Comparison of ENCODE assay signal across 19 mouse cellular contexts in the genomic region with DNA sequence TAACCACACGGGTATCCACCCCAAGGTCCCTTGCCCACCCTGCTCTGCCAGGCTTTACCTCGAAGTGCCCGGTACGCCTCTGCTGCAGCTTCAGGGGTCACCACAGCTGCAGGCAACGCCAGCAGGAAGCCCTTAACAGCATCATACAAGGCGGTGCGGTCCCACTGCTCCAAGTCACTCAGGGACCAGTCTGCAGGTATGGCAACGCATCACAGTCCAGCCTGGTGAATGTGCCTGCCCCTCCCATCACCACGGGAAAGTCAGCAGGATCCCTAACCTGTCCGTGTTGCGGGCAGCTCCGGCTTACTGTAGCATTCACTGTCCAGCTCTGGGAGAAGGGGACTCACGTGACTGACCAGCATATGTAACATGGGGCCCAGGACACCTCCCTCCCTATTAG. TPM values are rescaled to one million over a fixed set of nuclear protein-coding genes. Genes with fewer than 3 reads are reported as not detected.
DNase-seq lines count a peak whose midpoint lies in the region; ATAC-seq and TF ChIP-seq lines count a peak whose summit lies in the region.
"Had no signal": no experiment of that assay in that cellular context is flagged by ENCODE, and none has a peak within 500 bp of the region (broad histone marks: within the 10 kb centered on the region; RNA-seq: fewer than 3 reads in every experiment).

No protein-coding gene starts in this region.

- 92% methylated on average over 13 of the region's 13 CpGs for WGBS in heart, embryonic 13.5 days
- WGBS in midbrain, embryonic 14.5 days = 94% methylated on average over 13 of the region's 13 CpGs
- 93% methylated on average over 13 of the region's 13 CpGs for WGBS in midbrain, embryonic 16.5 days
- 89% methylated on average over 13 of the region's 13 CpGs for WGBS in stomach, postnatal 0 days

- peaks cover 35% of the 10 kb centered on the region for H3K4me1 ChIP-seq in heart, embryonic 13.5 days
- peaks cover 15% of the 10 kb centered on the region for H3K4me1 ChIP-seq in midbrain, embryonic 14.5 days (ENCODE audit: control insufficient read depth, insufficient read depth, low read length)
- H3K4me1 ChIP-seq in midbrain, embryonic 16.5 days (ENCODE audit: control insufficient read depth, insufficient read depth, low read length) = peaks cover 30% of the 10 kb centered on the region
- H3K4me1 ChIP-seq in stomach, postnatal 0 days (replicated peaks; ENCODE audit: control insufficient read depth, insufficient read depth) = peaks cover 16% of the 10 kb centered on the region

- H3K36me3 ChIP-seq in heart, embryonic 13.5 days = peaks cover 72% of the 10 kb centered on the region
- H3K36me3 ChIP-seq in midbrain, embryonic 14.5 days (ENCODE audit: control insufficient read depth, insufficient read depth, low read length) = peaks cover 71% of the 10 kb centered on the region
- peaks cover 35% of the 10 kb centered on the region for H3K36me3 ChIP-seq in midbrain, embryonic 16.5 days (ENCODE audit: control insufficient read depth, insufficient read depth, low read length)
- H3K36me3 ChIP-seq in myocyte (ENCODE audit: control insufficient read depth, insufficient read depth) = peaks cover 6% of the 10 kb centered on the region
- H3K36me3 ChIP-seq in stomach, postnatal 0 days (ENCODE audit: control insufficient read depth, insufficient read depth, low read length) = peaks cover 18% of the 10 kb centered on the region; the same call in 1 of the 2 replicates

- H3K4me2 ChIP-seq in heart, embryonic 13.5 days = no peak overlapping the region
- no peak overlapping the region for H3K4me2 ChIP-seq in midbrain, embryonic 14.5 days (ENCODE audit: low read length)
- no peak overlapping the region for H3K4me2 ChIP-seq in midbrain, embryonic 16.5 days (ENCODE audit: low read length)
- H3K4me2 ChIP-seq in myocyte (ENCODE audit: low read depth) = peak overlapping the region; percentile 87
- H3K4me2 ChIP-seq in stomach, postnatal 0 days (replicated peaks; ENCODE audit: low read depth) = no peak overlapping the region
- H3K4me2 ChIP-seq: embryonic facial prominence, embryonic 12.5 days; forebrain, embryonic 12.5 days; heart, embryonic 11.5 days; hindbrain, embryonic 15.5 days had no signal

- no peak overlapping the region for H3K4me3 ChIP-seq in heart, embryonic 13.5 days
- H3K4me3 ChIP-seq in midbrain, embryonic 14.5 days (replicated peaks; ENCODE audit: low read depth, low read length) = no peak overlapping the region
- no peak overlapping the region for H3K4me3 ChIP-seq in midbrain, embryonic 16.5 days (ENCODE audit: low read depth, low read length)
- no peak overlapping the region for H3K4me3 ChIP-seq in myocyte
- no peak overlapping the region for H3K4me3 ChIP-seq in stomach, postnatal 0 days (ENCODE audit: low read depth, low read length)
- H3K4me3 ChIP-seq: embryonic facial prominence, embryonic 12.5 days; forebrain, embryonic 12.5 days; heart, adult 2 months; hindbrain, embryonic 15.5 days had no signal

- TF ChIP-seq POLR2A in myocyte (IDR thresholded peaks at IDR 0.05; ENCODE audit: insufficient read length, low read depth) = no peak

- no peak for TF ChIP-seq EP300 in stomach, postnatal 0 days (optimal IDR thresholded peaks at IDR 0.05)

- H3K27ac ChIP-seq in heart, embryonic 13.5 days (replicated peaks) = no peak overlapping the region
- H3K27ac ChIP-seq in midbrain, embryonic 14.5 days (replicated peaks; ENCODE audit: low read depth, low read length) = no peak overlapping the region
- H3K27ac ChIP-seq in midbrain, embryonic 16.5 days (ENCODE audit: low read length) = no peak overlapping the region
- no peak overlapping the region for H3K27ac ChIP-seq in stomach, postnatal 0 days (replicated peaks)
- H3K27ac ChIP-seq: embryonic facial prominence, embryonic 12.5 days; forebrain, embryonic 12.5 days; heart, adult 2 months; hindbrain, embryonic 15.5 days had no signal

- intact Hi-C loops in heart, postnatal 36 days (cut with DNase I) = loop anchor here (5.0 kb wide), 1 partner anchor 70 kb away; no protein-coding TSS in a partner anchor

- H3K27me3 ChIP-seq in heart, embryonic 13.5 days (replicated peaks) = peaks cover 6% of the 10 kb centered on the region; the same call in 1 of the 2 replicates
- 0 out of 2 replicates have a peak, but pooled peaks cover 2% of the 10 kb centered on the region for H3K27me3 ChIP-seq in midbrain, embryonic 14.5 days (ENCODE audit: control insufficient read depth, insufficient read depth, low read length)
- H3K27me3 ChIP-seq in midbrain, embryonic 16.5 days (ENCODE audit: control insufficient read depth, insufficient read depth, low read depth, low read length) = peaks cover 4% of the 10 kb centered on the region
- H3K27me3 ChIP-seq in myocyte (ENCODE audit: control insufficient read depth, insufficient read depth, insufficient read length) = no peaks in the 10 kb centered on the region
- H3K27me3 ChIP-seq in stomach, postnatal 0 days (ENCODE audit: control insufficient read depth, insufficient read depth, low read length) = no peaks in the 10 kb centered on the region
- H3K27me3 ChIP-seq: embryonic facial prominence, embryonic 12.5 days had no signal

- no peak for TF ChIP-seq CTCF in stomach, postnatal 0 days (IDR thresholded peaks at IDR 0.05; ENCODE audit: low read depth)

- ATAC-seq in heart, embryonic 13.5 days (ENCODE audit: extremely low read depth, insufficient number of reproducible peaks, low FRiP score, low TSS enrichment) = no peak
- no peak for ATAC-seq in midbrain, embryonic 14.5 days (ENCODE audit: low FRiP score, low TSS enrichment)
- ATAC-seq in midbrain, embryonic 16.5 days = no peak
- no peak for ATAC-seq in stomach, postnatal 0 days (ENCODE audit: low FRiP score, low TSS enrichment)
- ATAC-seq: forebrain, postnatal 0 days had no signal

- no peak overlapping the region for H3ac ChIP-seq in myocyte (ENCODE audit: control insufficient read depth, insufficient read length)

- H3K79me2 ChIP-seq in myocyte (ENCODE audit: control insufficient read depth, insufficient read depth) = peaks cover 14% of the 10 kb centered on the region

- H3K9me3 ChIP-seq in heart, embryonic 13.5 days = no peaks in the 10 kb centered on the region
- no peaks in the 10 kb centered on the region for H3K9me3 ChIP-seq in midbrain, embryonic 14.5 days (ENCODE audit: control insufficient read depth, low read length)
- no peaks in the 10 kb centered on the region for H3K9me3 ChIP-seq in midbrain, embryonic 16.5 days (replicated peaks; ENCODE audit: control insufficient read depth, low read length, poor library complexity, severe bottlenecking)
- H3K9me3 ChIP-seq in stomach, postnatal 0 days (ENCODE audit: control insufficient read depth, low read length) = no peaks in the 10 kb centered on the region
- H3K9me3 ChIP-seq: embryonic facial prominence, embryonic 12.5 days; forebrain, embryonic 12.5 days; hindbrain, embryonic 15.5 days had no signal

- no peak for DNase-seq in heart, postnatal 36 days
- DNase-seq in midbrain, embryonic 14.5 days = no peak
- DNase-seq in stomach, postnatal 0 days (ENCODE audit: low spot score) = no peak
- DNase-seq in thymus, postnatal 36 days = no peak
- DNase-seq: adrenal gland, adult 2 months; adrenal gland, postnatal 36 days; cerebellum, adult 11 months; cerebellum, adult 9-10 months; forebrain, postnatal 0 days; gastrocnemius, postnatal 14 days; heart, adult 2 months had no signal

- 0 out of 2 replicates have a peak overlapping the region, but pooled peaks have one; percentile 10 for H3K9ac ChIP-seq in heart, embryonic 13.5 days
- H3K9ac ChIP-seq in midbrain, embryonic 14.5 days (replicated peaks; ENCODE audit: low read length) = 0 out of 2 replicates have a peak overlapping the region, but pooled peaks have one; percentile 9
- no peak overlapping the region for H3K9ac ChIP-seq in midbrain, embryonic 16.5 days (ENCODE audit: low read depth, low read length)
- H3K9ac ChIP-seq in stomach, postnatal 0 days (ENCODE audit: low read length) = 0 out of 2 replicates have a peak overlapping the region, but pooled peaks have one; percentile 2
- H3K9ac ChIP-seq: embryonic facial prominence, embryonic 12.5 days; forebrain, embryonic 12.5 days; hindbrain, embryonic 15.5 days had no signal

RNA-seq across cellular contexts. Expression of a gene that starts 4.4 kb away (rescaled TPM):
- 34.9 and 36.5 TPM in 2 replicates for polyA plus RNA-seq in heart, embryonic 13.5 days (2015; fragmentation: Nextera tagmentation; extraction: Ambion mirVana)
- total RNA-seq in heart, postnatal 36 days (2021) = 10 to 100 TPM; 23.6 to 24.5 TPM
- 79.2 and 84.7 TPM in 2 replicates for polyA plus RNA-seq in midbrain, embryonic 14.5 days (2014; fragmentation: Nextera tagmentation; extraction: Ambion mirVana)
- polyA plus RNA-seq in midbrain, embryonic 16.5 days (2015; fragmentation: Nextera tagmentation; extraction: Ambion mirVana) = 107 and 112 TPM in 2 replicates
- polyA plus RNA-seq in myocyte (2012; fragmentation: generic; extraction: Trizol) = 130 TPM
- 36.8 and 39.0 TPM in 2 replicates for polyA plus RNA-seq in stomach, postnatal 0 days (2015; fragmentation: Nextera tagmentation; extraction: Ambion mirVana)

RNA-seq across cellular contexts. Expression of a gene that starts 11.3 kb away (rescaled TPM):
- polyA plus RNA-seq in heart, embryonic 13.5 days (2015; fragmentation: Nextera tagmentation; extraction: Ambion mirVana) = 41.6 and 48.4 TPM in 2 replicates
- total RNA-seq in heart, postnatal 36 days (2021) = 10 to 100 TPM; 28.0 to 30.8 TPM
- 37.1 and 39.0 TPM in 2 replicates for polyA plus RNA-seq in midbrain, embryonic 14.5 days (2014; fragmentation: Nextera tagmentation; extraction: Ambion mirVana)
- 34.8 and 35.7 TPM in 2 replicates for polyA plus RNA-seq in midbrain, embryonic 16.5 days (2015; fragmentation: Nextera tagmentation; extraction: Ambion mirVana)
- polyA plus RNA-seq in myocyte (2012; fragmentation: generic; extraction: Trizol) = 73.0 TPM
- polyA plus RNA-seq in stomach, postnatal 0 days (2015; fragmentation: Nextera tagmentation; extraction: Ambion mirVana) = 77.3 and 80.1 TPM in 2 replicates

RNA-seq across cellular contexts. Expression of a gene that starts 17.6 kb away (rescaled TPM):
- polyA plus RNA-seq in heart, embryonic 13.5 days (2015; fragmentation: Nextera tagmentation; extraction: Ambion mirVana) = 17.4 and 23.2 TPM in 2 replicates
- total RNA-seq in heart, postnatal 36 days (2021) = 10 to 100 TPM; 45.0 to 49.3 TPM
- 407 and 464 TPM in 2 replicates for polyA plus RNA-seq in midbrain, embryonic 14.5 days (2014; fragmentation: Nextera tagmentation; extraction: Ambion mirVana)
- polyA plus RNA-seq in midbrain, embryonic 16.5 days (2015; fragmentation: Nextera tagmentation; extraction: Ambion mirVana) = 477 and 573 TPM in 2 replicates
- 34.9 TPM for polyA plus RNA-seq in myocyte (2012; fragmentation: generic; extraction: Trizol)
- 18.9 and 19.0 TPM in 2 replicates for polyA plus RNA-seq in stomach, postnatal 0 days (2015; fragmentation: Nextera tagmentation; extraction: Ambion mirVana)

RNA-seq across cellular contexts. Expression of a gene that starts 32.8 kb away (rescaled TPM):
- polyA plus RNA-seq in heart, embryonic 13.5 days (2015; fragmentation: Nextera tagmentation; extraction: Ambion mirVana) = 5.6 and 6.7 TPM in 2 replicates
- total RNA-seq in heart, postnatal 36 days (2021) = 1 to 10 TPM; 6.4 to 8.9 TPM
- 22.7 and 24.3 TPM in 2 replicates for polyA plus RNA-seq in midbrain, embryonic 14.5 days (2014; fragmentation: Nextera tagmentation; extraction: Ambion mirVana)
- 21.1 and 23.2 TPM in 2 replicates for polyA plus RNA-seq in midbrain, embryonic 16.5 days (2015; fragmentation: Nextera tagmentation; extraction: Ambion mirVana)
- polyA plus RNA-seq in myocyte (2012; fragmentation: generic; extraction: Trizol) = 31.7 TPM
- 5.6 and 5.7 TPM in 2 replicates for polyA plus RNA-seq in stomach, postnatal 0 days (2015; fragmentation: Nextera tagmentation; extraction: Ambion mirVana)

RNA-seq across cellular contexts. Expression of a gene that starts 36.2 kb away (rescaled TPM):
- polyA plus RNA-seq in heart, embryonic 13.5 days (2015; fragmentation: Nextera tagmentation; extraction: Ambion mirVana) = not detected in 2 replicates
- not detected for total RNA-seq in heart, postnatal 36 days (2021)
- 0.45 TPM in 1 of 2 replicates, not detected in the other for polyA plus RNA-seq in midbrain, embryonic 14.5 days (2014; fragmentation: Nextera tagmentation; extraction: Ambion mirVana)
- polyA plus RNA-seq in midbrain, embryonic 16.5 days (2015; fragmentation: Nextera tagmentation; extraction: Ambion mirVana) = 0.08 and 0.19 TPM in 2 replicates
- 6.5 TPM for polyA plus RNA-seq in myocyte (2012; fragmentation: generic; extraction: Trizol)
- polyA plus RNA-seq in stomach, postnatal 0 days (2015; fragmentation: Nextera tagmentation; extraction: Ambion mirVana) = 0.19 and 0.29 TPM in 2 replicates
- total RNA-seq: adrenal gland, postnatal 36 days; heart, adult 2 months; heart, postnatal 25 days had no signal
- polyA plus RNA-seq: embryonic facial prominence, embryonic 12.5 days; forebrain, embryonic 12.5 days; forebrain, postnatal 0 days; heart, embryonic 11.5 days; hindbrain, embryonic 15.5 days had no signal

Comparison
In these comparisons a context has a peak if more than half of its experiments do, and no peak if none do; other contexts are left out.
1. RNA of a gene that starts 17.6 kb away (polyA plus RNA-seq): 477 to 573 TPM in midbrain, embryonic 16.5 days and 407 to 464 TPM in midbrain, embryonic 14.5 days; 34.9 TPM in myocyte (single experiment), 18.9 to 19.0 TPM in stomach, postnatal 0 days and 17.4 to 23.2 TPM in heart, embryonic 13.5 days; every median in the first group is over 10 times any median in the second.